Mouse (Mus musculus) ovary, adult 18-20 months (tissue): ENCODE data around the gene Far2.

Source experiments
- DNase-seq: peaks from one replicate; pipeline ENCODE4 v3.0.0; 2022; ENCODE audit warnings: low spot score, mixed read lengths

Gene Far2

GRCm38 (mm10) chr6:148218235-148219076, 171.4 kb downstream of the Far2 start:
- no peak for DNase-seq

DNA sequence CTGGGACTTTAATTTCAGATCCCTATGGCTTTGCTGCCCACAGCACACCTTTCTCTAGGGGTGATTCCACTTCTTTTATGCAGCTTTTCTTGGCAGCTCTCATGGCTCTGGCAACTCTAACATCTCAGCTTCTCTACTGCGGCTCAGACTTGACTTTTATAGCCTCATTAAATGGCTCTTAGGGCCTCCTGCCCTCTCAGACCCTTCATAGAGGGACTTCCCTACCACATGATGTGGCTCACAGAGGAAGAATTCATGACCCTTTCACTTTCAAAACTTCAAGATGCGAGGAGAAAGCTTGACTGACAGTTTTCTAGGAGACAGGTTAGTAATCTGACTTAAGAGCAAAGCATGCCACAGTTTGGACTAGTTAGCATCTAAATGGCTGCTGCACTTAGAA, 175.6 kb downstream of the Far2 start:
- no peak for DNase-seq

GRCm38 (mm10) chr6:148227542-148227941, 180.5 kb downstream of the Far2 start:
- DNase-seq = no peak
